Mouse (Mus musculus) hindbrain, embryonic 12.5 days (tissue): ENCODE measurements at regions not wholly inside any gene's neighbourhood (a gene's known extent, or its start where the extent isn't known, plus 50 kb on each side); places are given as distances from the start of the nearest gene placed in this dataset.

Experiments
- ATAC-seq: fragments of 200-750 bp; cut with Nextera tagmentation; 2 replicates; pipeline ENCODE4 v1.8.0; 2017; ENCODE audit warnings: moderate TSS enrichment; ENCODE audit not compliant: low FRiP score
- H3K27ac ChIP-seq: fragments of 300-500 bp; sonication (generic); 2 replicates; pipeline ENCODE4 v1.5.1; 2016; ENCODE audit warnings: mild to moderate bottlenecking
- H3K27me3 ChIP-seq: fragments of 300-500 bp; sonication (generic); 2 replicates; pipeline ENCODE4 v1.6.1; 2016; ENCODE audit warnings: mild to moderate bottlenecking
- H3K36me3 ChIP-seq: fragments of 300-500 bp; sonication (generic); 2 replicates; pipeline ENCODE4 v1.6.1; 2016; ENCODE audit warnings: mild to moderate bottlenecking
- H3K4me1 ChIP-seq: fragments of 300-500 bp; sonication (generic); 2 replicates; pipeline ENCODE4 v1.6.1; 2016
- H3K4me2 ChIP-seq: fragments of 300-500 bp; sonication (generic); replicated peaks from 2 replicates; pipeline ENCODE4 v1.6.1; 2016; ENCODE audit warnings: mild to moderate bottlenecking
- H3K4me3 ChIP-seq: fragments of 300-500 bp; sonication (generic); 2 replicates; pipeline ENCODE4 v1.5.1; 2016; ENCODE audit warnings: mild to moderate bottlenecking
- H3K9ac ChIP-seq: fragments of 300-500 bp; sonication (generic); 2 replicates; pipeline ENCODE4 v1.6.1; 2016; ENCODE audit warnings: mild to moderate bottlenecking, moderate library complexity
- H3K9me3 ChIP-seq: fragments of 300-500 bp; sonication (generic); replicated peaks from 2 replicates; pipeline ENCODE4 v1.6.1; 2016; ENCODE audit warnings: mild to moderate bottlenecking
- WGBS: fragments of 180-500 bp; shearing (Covaris S2); methylation state at CpG from one replicate; pipeline ENCODE4 v1.1.7; 2016; 5-methylcytosine and 5-hydroxymethylcytosine counted together

- WGBS = 40% methylated on average over 10 of the region's 10 CpGs
- Histone ChIP-seq H3K9ac (no peak overlapping the region), H3K27me3 (no peaks in the 10 kb centered on the region), H3K27ac (no peak overlapping the region), H3K9me3 (no peaks in the 10 kb centered on the region), H3K4me3 (no peak overlapping the region), H3K36me3 (no peaks in the 10 kb centered on the region), H3K4me1 (peaks cover 5% of the 10 kb centered on the region), H3K4me2 (peak overlapping the region; percentile 24; the same call in 1 of the 2 replicates)
- peak; percentile 84 for ATAC-seq
These were observed 134.4 kb upstream of the Zic4 start for GRCm38 (mm10) chr9:91227673-91228440.

GRCm38 (mm10) chr9:91228525-91228924 lies 133.7 kb upstream of the Zic4 start:
- ATAC-seq = no peak
- Histone ChIP-seq H3K36me3 (no peaks in the 10 kb centered on the region), H3K9me3 (no peaks in the 10 kb centered on the region), H3K4me3 (no peak overlapping the region), H3K27ac (no peak overlapping the region), H3K27me3 (no peaks in the 10 kb centered on the region), H3K4me1 (peaks cover 5% of the 10 kb centered on the region), H3K9ac (no peak overlapping the region), H3K4me2 (no peak overlapping the region)
- WGBS = 69% methylated on average over 5 of the region's 5 CpGs

GRCm38 (mm10) chr9:91253886-91254285 lies 108.3 kb upstream of the Zic4 start:
- H3K4me3 ChIP-seq = no peak overlapping the region
- no peaks in the 10 kb centered on the region for H3K27me3 ChIP-seq
- no peaks in the 10 kb centered on the region for H3K4me1 ChIP-seq
- H3K9ac ChIP-seq = no peak overlapping the region
- no peaks in the 10 kb centered on the region for H3K9me3 ChIP-seq
- ATAC-seq = no peak
- no peak overlapping the region for H3K27ac ChIP-seq
- WGBS = 69% methylated on average over 1 of the region's 1 CpGs
- H3K36me3 ChIP-seq = no peaks in the 10 kb centered on the region
- no peak overlapping the region for H3K4me2 ChIP-seq

- Histone ChIP-seq H3K4me2 (no peak overlapping the region), H3K9me3 (no peaks in the 10 kb centered on the region), H3K4me1 (no peaks in the 10 kb centered on the region), H3K27me3 (no peaks in the 10 kb centered on the region), H3K36me3 (no peaks in the 10 kb centered on the region), H3K9ac (no peak overlapping the region), H3K27ac (no peak overlapping the region), H3K4me3 (no peak overlapping the region)
- no peak for ATAC-seq
- 74% methylated on average over 3 of the region's 3 CpGs for WGBS
These were observed 70.9 kb upstream of the Zic4 start for GRCm38 (mm10) chr9:91291340-91291739.
